Mouse (Mus musculus) liver, embryonic 14.5 days (tissue): ENCODE results near the gene Gm17655. TPM values are rescaled to one million over a fixed set of nuclear protein-coding genes. Genes with fewer than 3 reads are reported as not detected.

Experiments used
- ATAC-seq: fragments of 200-750 bp; cut with Nextera tagmentation; 2 replicates; pipeline ENCODE4 v1.8.0; 2017; ENCODE audit warnings: moderate number of reproducible peaks, mild to moderate bottlenecking, moderate library complexity; ENCODE audit not compliant: insufficient read depth
- DNase-seq, 3 experiments: peaks; one replicate each; pipeline ENCODE4 v3.0.0-alpha.2; 2012 to 2013; ENCODE audit warnings: low read depth in 3 of 3, low spot score in 3 of 3
- H3K27ac ChIP-seq: fragments of 300-500 bp; sonication (generic); 2 replicates; pipeline ENCODE4 v1.5.1; 2014; ENCODE audit warnings: moderate library complexity, mild to moderate bottlenecking, control low read depth, inconsistent platforms
- H3K27me3 ChIP-seq: fragments of 300-500 bp; sonication (generic); 2 replicates; pipeline ENCODE4 v1.6.1; 2014; ENCODE audit warnings: mild to moderate bottlenecking, low read length, moderate library complexity; ENCODE audit not compliant: control insufficient read depth, insufficient read depth
- H3K36me3 ChIP-seq: fragments of 300-500 bp; sonication (generic); replicated peaks from 2 replicates; pipeline ENCODE4 v1.6.1; 2014; ENCODE audit warnings: low read depth; ENCODE audit not compliant: control insufficient read depth, insufficient read depth
- H3K4me1 ChIP-seq, 2 experiments: fragments of 200-500 bp in 1 of 2; fragments of 300-500 bp in 1 of 2; sonication (generic) in 1 of 2; replicated peaks; 2 replicates each; pipeline ENCODE4 v1.6.1; 2012 to 2014; ENCODE audit warnings: antibody characterized with exemption in 1 of 2, inconsistent platforms in 1 of 2, low read length in 1 of 2; ENCODE audit not compliant: control insufficient read depth in 2 of 2, insufficient read depth in 2 of 2
- H3K4me2 ChIP-seq: fragments of 300-500 bp; sonication (generic); 2 replicates; pipeline ENCODE4 v1.6.1; 2014; ENCODE audit warnings: low read depth, mild to moderate bottlenecking, control low read depth, moderate library complexity
- H3K4me3 ChIP-seq, 2 experiments: fragments of 200-500 bp in 1 of 2; fragments of 300-500 bp in 1 of 2; sonication (generic) in 1 of 2; 2 replicates each; pipeline ENCODE4 v1.5.1; 2012 to 2014; ENCODE audit warnings: low read depth in 2 of 2, low read length in 2 of 2, mild to moderate bottlenecking in 2 of 2, control low read depth in 1 of 2, inconsistent platforms in 1 of 2, moderate library complexity in 1 of 2; ENCODE audit not compliant: insufficient read depth in 1 of 2
- H3K9ac ChIP-seq: fragments of 300-500 bp; sonication (generic); replicated peaks from 2 replicates; pipeline ENCODE4 v1.6.1; 2014; ENCODE audit warnings: mild to moderate bottlenecking, control low read depth, moderate library complexity
- H3K9me3 ChIP-seq: fragments of 300-500 bp; sonication (generic); 2 replicates; pipeline ENCODE4 v1.6.1; 2016; ENCODE audit warnings: low read length, mixed read lengths; ENCODE audit not compliant: control insufficient read depth
- CTCF ChIP-seq: IDR thresholded peaks from 2 replicates; pipeline ENCODE4 v1.5.1; 2016; ENCODE audit warnings: antibody characterized with exemption, low read depth, control low read depth
- EP300 ChIP-seq: IDR thresholded peaks from 2 replicates; pipeline ENCODE4 v1.6.1; 2016; ENCODE audit warnings: antibody characterized with exemption, low read depth
- WGBS: fragments of 180-500 bp; shearing (Covaris S2); extraction: QIAGEN DNeasy Blood & Tissue Kit; methylation state at CpG from one replicate; pipeline ENCODE4 v1.1.7; 2014; ENCODE audit not compliant: insufficient replicate concordance; 5-methylcytosine and 5-hydroxymethylcytosine counted together
- polyA plus RNA-seq, 2 experiments: library from polyadenylated mRNA; depleted of rRNA in 1 of 2; stranded (reverse) in 1 of 2; unstranded in 1 of 2; fragments of >200 nt; fragmentation: Nextera tagmentation in 1 of 2; extraction: Ambion mirVana in 1 of 2; gene quantifications; 2 replicates each; pipeline versions ENCODE4 v1.2.1 to v1.2.3; 2012 to 2014

Gene Gm17655
- polyA plus RNA-seq, 2 experiments: 0.59 to 2.3 TPM

- DNase-seq (no peak), ATAC-seq (no peak)
- TF ChIP-seq EP300 (no peak), CTCF (no peak)
- Histone ChIP-seq H3K4me3 (no peak overlapping the region), H3K27ac (no peak overlapping the region), H3K9me3 (no peaks in the 10 kb centered on the region), H3K4me1 (peaks cover 4 to 6% of the 10 kb centered on the region in 2 experiments; a peak in 2 of 4 replicates), H3K27me3 (peaks cover 4% of the 10 kb centered on the region; the same call in 1 of the 2 replicates), H3K9ac (no peak overlapping the region), H3K4me2 (no peak overlapping the region), H3K36me3 (no peaks in the 10 kb centered on the region; the same call in 1 of the 2 replicates)
- 53% methylated on average over 1 of the region's 1 CpGs for WGBS
These were observed 26.7 kb upstream of the Gm17655 start for GRCm38 (mm10) chr5:110098991-110099477.

- peak; percentile 44; the same call in 1 of the 2 replicates for ATAC-seq
- H3K4me1 ChIP-seq: peaks cover 0 to 6% of the 10 kb centered on the region in 2 experiments; a peak in 2 of 4 replicates
- H3K9me3 ChIP-seq: no peaks in the 10 kb centered on the region
- H3K4me3 ChIP-seq: peak overlapping the region; percentile 53 to 71
- peak overlapping the region; percentile 52 for H3K27ac ChIP-seq
- DNase-seq: no peak
- peak overlapping the region; percentile 55 for H3K9ac ChIP-seq
- H3K27me3 ChIP-seq: no peaks in the 10 kb centered on the region
- peak overlapping the region; percentile 75 for H3K4me2 ChIP-seq
- TF ChIP-seq CTCF (no peak), EP300 (no peak)
- WGBS: 4% methylated on average over 4 of the region's 4 CpGs
- no peaks in the 10 kb centered on the region for H3K36me3 ChIP-seq
These were observed 22.5 kb upstream of the Gm17655 start for GRCm38 (mm10) chr5:110094847-110095213.

- DNase-seq: peak; percentile 84 to 89 (median 86)
- under 1% methylated on average over 25 of the region's 25 CpGs for WGBS
These were observed 21.9 kb upstream of the Gm17655 start, which contains the start of gene Gm35315 for GRCm38 (mm10) chr5:110094030-110094846. Gene Gm35315 (minus strand): TSS chr5:110094420.

GRCm38 (mm10) chr5:110091546-110091945 is 19.2 kb upstream of the Gm17655 start:
- H3K27me3 ChIP-seq: no peaks in the 10 kb centered on the region
- TF ChIP-seq EP300 (no peak), CTCF (no peak)
- no peaks in the 10 kb centered on the region for H3K36me3 ChIP-seq
- H3K4me2 ChIP-seq: no peak overlapping the region
- WGBS: 44% methylated on average over 2 of the region's 2 CpGs
- H3K9me3 ChIP-seq: no peaks in the 10 kb centered on the region
- ATAC-seq (no peak), DNase-seq (no peak)
- H3K4me1 ChIP-seq: peaks cover 0 to 6% of the 10 kb centered on the region in 2 experiments; a peak in 2 of 4 replicates
- no peak overlapping the region for H3K4me3 ChIP-seq
- no peak overlapping the region for H3K27ac ChIP-seq
- H3K9ac ChIP-seq: no peak overlapping the region

More at GRCm38 (mm10) chr5:110094030-110094846, 21.9 kb upstream of the Gm17655 start, which contains the start of gene Gm35315:
- peaks cover 0 to 6% of the 10 kb centered on the region in 2 experiments; a peak in 2 of 4 replicates for H3K4me1 ChIP-seq
- TF ChIP-seq CTCF: no peak
- no peak for TF ChIP-seq EP300
- H3K9me3 ChIP-seq: no peaks in the 10 kb centered on the region
- H3K27ac ChIP-seq: peak within 1 kb of the TSS; percentile 52
- H3K27me3 ChIP-seq: no peaks in the 10 kb centered on the region
- peak within 1 kb of the TSS; percentile 53 to 71 for H3K4me3 ChIP-seq
- H3K36me3 ChIP-seq: no peaks in the 10 kb centered on the region
- peak; percentile 97 for ATAC-seq
- peak within 1 kb of the TSS; percentile 75 for H3K4me2 ChIP-seq
- H3K9ac ChIP-seq: peak within 1 kb of the TSS; percentile 55
